Mouse (Mus musculus): ENCODE measurements around the gene Dock11.

The Dock11 gene

DNA sequence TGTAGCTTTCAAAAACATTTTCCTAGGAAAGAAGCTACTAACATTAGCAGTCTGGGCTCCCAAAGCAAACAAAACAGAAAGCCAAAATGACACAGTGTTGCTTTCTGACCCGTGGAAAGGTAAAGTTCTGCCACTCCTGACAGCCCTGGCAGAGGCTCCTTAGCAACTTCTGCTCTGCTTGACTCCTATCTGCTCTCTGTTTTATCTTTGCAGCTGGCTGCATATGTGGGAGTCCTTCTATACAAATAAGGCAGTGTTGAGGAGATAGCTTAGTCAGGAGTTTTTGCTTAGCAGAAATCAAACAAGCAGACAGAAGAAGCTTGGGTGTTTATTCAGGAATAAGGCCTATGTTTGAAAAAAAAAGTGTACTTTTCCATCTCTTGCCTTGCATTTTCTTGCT, 57.8 kb downstream of the Dock11 start:
- no peak for DNase-seq (ENCODE audit: low read depth, low spot score)

GRCm38 (mm10) chrX:35950135-35950534, 61.5 kb downstream of the Dock11 start:
- DNase-seq (ENCODE audit: low read depth, low spot score), result no peak

- DNase-seq (ENCODE audit: low read depth, low spot score), result no peak
Measured at GRCm38 (mm10) chrX:35951945-35952344, 63.3 kb downstream of the Dock11 start.

DNA sequence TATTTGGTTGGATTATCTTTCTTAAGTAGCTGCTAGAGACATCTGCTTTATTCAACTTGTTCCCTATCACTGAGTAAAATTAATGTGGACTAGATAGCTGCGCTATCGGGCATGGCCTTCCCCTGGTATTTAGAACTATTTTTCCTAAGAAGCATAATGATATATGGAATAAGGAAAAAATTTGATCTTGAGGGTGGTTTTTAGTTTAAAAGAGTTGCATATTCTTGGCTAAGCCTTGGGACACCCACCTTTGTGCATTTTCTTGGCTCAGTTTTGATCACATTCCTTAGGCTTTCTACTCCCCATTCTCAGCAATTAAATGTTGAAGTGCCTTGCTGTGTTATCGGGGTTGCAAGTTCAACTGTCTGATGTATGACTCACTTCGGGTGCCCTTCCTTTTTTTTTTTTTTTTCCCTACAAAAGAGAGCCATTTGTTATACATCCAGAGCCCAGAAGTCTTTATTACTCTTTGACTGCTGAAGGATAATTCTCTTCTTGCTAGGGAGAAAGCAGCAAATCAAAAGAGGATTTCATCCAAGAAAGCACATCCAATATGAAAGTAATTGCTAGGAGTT, 64.0 kb downstream of the Dock11 start:
- DNase-seq (ENCODE audit: low read depth, low spot score), result no peak

GRCm38 (mm10) chrX:35956236-35956635, 67.6 kb downstream of the Dock11 start:
- no peak for DNase-seq (ENCODE audit: low read depth, low spot score)

- DNase-seq (ENCODE audit: low read depth, low spot score), result no peak
Measured at GRCm38 (mm10) chrX:35963087-35963486, 74.5 kb downstream of the Dock11 start.

- no peak for DNase-seq (ENCODE audit: low read depth, low spot score)
Measured at GRCm38 (mm10) chrX:35969276-35969675, 80.6 kb downstream of the Dock11 start.

GRCm38 (mm10) chrX:35976657-35977056, 88.0 kb downstream of the Dock11 start:
- no peak for DNase-seq (ENCODE audit: low read depth, low spot score)

- no peak for DNase-seq (ENCODE audit: low read depth, low spot score)
Measured at GRCm38 (mm10) chrX:35987981-35988380, 99.3 kb downstream of the Dock11 start.

- no peak for DNase-seq (ENCODE audit: low read depth, low spot score)
Measured at GRCm38 (mm10) chrX:35990508-35991095, 102.0 kb downstream of the Dock11 start.

GRCm38 (mm10) chrX:35994226-35994625, 105.6 kb downstream of the Dock11 start:
- no peak for DNase-seq (ENCODE audit: low read depth, low spot score)

DNA sequence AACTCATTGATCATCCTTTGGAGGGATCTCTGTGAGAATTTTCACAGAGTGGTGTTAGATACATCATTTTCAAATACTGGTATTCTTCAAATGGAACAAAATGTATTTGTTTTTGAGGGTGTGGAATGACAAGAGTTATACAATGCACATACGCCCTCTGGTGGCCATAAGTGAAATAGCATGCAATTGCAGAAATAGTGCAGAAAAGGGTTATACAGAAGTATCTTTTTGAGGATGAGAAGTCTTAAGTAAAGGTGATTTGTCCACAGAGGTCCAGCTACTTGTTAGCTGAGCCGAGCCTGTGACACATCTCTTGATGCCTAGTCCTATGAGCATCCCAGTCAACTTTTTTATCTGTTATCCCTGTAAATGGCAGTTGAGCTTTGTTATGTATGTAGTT, 108.4 kb downstream of the Dock11 start:
- peak; percentile 66 for DNase-seq (ENCODE audit: low read depth, low spot score)

DNA sequence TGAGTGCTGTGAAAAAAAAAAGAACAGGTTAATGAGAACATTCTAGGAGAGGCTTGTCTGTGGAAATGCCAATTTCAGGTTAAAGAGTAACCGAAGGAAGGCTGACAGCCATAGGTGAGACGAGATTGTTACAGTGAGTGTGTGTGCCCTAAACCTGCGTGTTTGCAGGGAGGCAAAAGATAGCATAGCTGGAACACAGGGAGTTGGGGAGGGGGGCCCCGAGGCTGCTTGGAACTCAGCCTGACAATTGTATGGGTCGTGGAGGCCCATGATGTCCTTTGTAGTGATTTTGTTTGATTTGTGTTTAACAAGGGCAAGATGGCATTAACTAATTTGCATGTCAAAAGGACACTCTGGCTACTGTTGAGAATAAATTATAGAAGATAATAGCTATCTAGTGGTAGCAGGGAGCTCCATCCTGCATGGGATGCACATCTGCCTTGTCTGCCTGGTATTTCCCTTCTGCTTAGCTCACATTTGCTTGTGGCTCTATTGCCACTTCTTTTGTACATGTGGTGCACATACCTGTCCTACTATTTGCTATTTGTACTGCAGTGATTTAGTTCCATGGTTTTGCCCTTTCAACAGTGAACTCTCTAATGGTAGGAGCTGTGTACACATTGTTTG, 109.3 kb downstream of the Dock11 start:
- no peak for DNase-seq (ENCODE audit: low read depth, low spot score)

DNA sequence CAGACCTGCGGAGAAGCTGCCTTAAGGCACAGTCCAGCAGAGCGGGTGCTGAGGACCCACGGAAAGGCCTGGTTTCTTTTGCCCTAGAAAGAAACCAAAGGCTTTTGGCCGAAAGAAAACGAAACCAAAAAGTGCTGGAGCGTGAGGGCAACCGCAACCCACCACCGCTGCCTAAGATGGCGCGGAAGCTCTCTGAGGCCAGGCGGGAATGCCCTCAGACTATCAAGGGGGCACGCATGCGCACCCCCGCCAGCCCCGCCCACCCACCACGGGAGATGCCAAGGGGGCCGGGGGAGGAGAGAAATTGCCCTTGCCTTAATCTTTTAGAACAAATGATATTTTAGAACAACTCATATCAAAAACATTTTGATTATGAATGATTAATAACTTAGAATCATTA, 137.0 kb downstream of the Dock11 start:
- DNase-seq (ENCODE audit: low read depth, low spot score), result no peak

DNA sequence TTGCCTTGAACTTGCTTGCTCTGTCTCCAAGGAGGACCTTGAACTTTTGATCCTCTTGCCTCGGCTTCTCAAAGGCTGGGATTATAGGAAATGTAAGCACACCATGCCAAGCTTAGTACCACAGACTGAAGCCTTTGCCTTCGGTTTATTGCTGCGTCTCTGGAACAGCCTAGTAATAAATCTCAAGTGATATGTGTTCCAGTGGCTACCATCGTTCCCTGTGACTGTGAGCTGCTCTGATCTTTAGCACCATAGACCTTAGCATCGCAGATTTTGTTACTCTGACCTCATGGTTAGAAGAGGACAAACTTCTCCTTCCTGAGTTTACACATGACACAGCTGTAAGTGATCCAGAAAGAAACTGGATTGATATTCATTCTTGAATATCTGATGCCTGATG, 142.5 kb downstream of the Dock11 start:
- DNase-seq (ENCODE audit: low read depth, low spot score), result no peak

DNA sequence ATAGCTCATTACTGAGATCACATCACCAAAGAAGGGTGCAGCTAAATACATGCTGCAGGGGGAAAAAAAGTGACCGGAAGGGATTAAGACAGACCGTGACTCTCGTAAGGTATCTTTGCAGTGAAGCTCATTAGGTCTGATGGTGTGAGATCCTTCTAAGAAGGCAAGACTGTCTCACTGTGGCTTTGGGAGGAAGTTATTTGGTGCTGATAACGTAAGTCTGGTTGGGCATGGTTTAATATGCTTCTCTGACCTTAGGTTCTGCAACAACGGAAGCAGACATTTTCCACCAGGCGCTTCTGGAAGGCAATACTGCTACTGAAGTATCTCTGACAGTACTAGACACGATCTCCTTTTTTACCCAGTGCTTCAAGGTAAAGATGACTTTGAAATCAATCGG, 145.4 kb downstream of the Dock11 start:
- DNase-seq (ENCODE audit: low read depth, low spot score), result no peak

DNA sequence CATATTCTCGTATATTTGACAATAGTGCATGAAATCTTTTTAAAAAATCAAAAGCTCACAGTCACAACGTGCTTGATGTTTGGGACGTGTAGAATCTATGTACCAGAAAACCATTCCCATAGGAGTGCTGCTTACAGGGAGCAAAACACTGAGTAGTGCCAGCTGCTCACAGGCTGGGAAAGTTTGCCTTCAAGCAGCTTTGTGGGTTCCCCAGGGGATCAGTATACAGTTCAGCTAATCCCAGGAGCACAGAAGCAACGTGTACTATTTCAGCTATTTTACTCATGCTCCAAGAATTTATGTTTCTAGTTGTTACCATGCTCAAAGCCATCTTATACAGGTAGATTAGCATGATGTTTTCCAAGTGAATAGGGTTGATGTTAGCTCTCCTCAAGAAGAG, 157.1 kb downstream of the Dock11 start:
- no peak for DNase-seq (ENCODE audit: low read depth, low spot score)

- no peak for DNase-seq (ENCODE audit: low read depth, low spot score)
Measured at GRCm38 (mm10) chrX:36047451-36047850, 158.8 kb downstream of the Dock11 start.

- DNase-seq (ENCODE audit: low read depth, low spot score), result no peak
Measured at GRCm38 (mm10) chrX:36050312-36050711, 161.7 kb downstream of the Dock11 start.

GRCm38 (mm10) chrX:36073997-36074396, 185.4 kb downstream of the Dock11 start:
- no peak for DNase-seq (ENCODE audit: low read depth, low spot score)

GRCm38 (mm10) chrX:36077164-36077563, 188.5 kb downstream of the Dock11 start:
- no peak for DNase-seq (ENCODE audit: low read depth, low spot score)

DNA sequence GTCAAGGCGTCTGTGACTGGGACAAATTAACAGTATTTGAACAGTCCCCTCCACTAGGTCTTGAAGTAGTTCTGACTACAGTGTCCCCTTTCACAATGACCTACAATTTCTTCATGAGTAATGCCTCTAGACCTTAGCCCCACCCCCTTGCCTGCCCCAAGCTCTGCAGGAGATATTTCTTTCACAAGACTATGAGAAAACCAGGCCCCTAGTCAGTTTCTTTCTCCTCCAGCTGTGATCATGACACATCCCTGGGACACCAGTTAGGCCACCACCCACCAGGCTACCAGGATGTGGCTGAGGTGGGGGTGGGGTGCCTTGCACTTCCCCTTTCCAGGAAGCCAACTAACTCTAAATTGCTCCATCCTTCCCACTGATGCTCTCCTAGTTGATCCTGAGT, 194.3 kb downstream of the Dock11 start:
- DNase-seq (ENCODE audit: low read depth, low spot score), result peak; percentile 0

- no peak for DNase-seq (ENCODE audit: low read depth, low spot score)
Measured at GRCm38 (mm10) chrX:36088464-36089256, 200.0 kb downstream of the Dock11 start.
